Mouse (Mus musculus): ENCODE measurements around the gene Irak4.

Gene Irak4

DNA sequence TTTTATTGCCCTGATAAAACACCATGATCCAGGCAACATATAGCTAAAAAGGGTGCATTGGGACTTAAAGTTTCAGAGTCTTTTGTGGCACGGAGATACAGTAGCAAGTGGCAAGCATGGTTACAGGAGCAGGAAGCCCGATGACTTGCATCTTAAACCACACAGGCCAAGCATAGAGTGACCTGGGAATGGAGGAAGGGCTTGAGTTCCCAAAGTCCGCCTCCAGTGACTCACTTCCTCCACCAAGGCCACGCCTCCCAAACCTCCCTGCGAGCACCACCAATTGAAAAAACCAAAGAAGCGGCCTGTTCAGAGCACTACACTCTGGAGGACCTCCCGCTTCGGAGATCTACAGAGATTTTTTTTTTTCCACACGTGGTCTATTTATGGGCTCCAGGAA is 22.4 kb downstream of the Irak4 start:
- DNase-seq, result no peak

DNA sequence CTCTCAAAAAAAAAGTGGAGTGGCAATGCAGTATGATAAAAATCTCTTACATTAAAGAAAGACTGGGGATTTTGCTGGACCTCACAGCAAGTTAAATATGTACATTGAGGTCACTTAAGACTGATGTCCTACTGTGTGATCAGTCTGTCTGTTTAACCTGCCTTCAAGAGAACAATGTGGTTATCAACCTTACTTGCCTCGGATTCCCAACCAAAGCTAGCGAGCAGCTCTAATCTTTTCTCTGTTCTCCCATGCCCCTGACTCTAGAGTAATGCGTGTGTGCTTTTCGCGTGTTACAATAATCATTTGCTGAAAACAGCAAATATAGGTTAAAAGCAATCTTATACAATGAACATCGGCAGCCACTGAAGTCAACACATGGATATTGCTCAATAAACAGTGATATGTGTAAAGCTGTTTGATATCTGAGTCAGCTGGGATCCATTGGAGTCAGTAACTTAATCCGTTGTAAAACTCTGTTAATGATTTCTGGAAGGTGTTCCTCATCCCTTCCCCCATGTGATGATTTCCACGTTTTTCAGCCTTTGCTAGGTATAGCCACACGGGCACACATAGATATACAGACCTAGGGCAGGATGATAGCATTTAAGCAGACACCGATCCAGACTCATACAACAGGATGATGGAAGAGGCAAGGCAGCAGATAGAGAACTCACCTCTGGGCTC is 25.2 kb downstream of the Irak4 start:
- no peak for DNase-seq

DNA sequence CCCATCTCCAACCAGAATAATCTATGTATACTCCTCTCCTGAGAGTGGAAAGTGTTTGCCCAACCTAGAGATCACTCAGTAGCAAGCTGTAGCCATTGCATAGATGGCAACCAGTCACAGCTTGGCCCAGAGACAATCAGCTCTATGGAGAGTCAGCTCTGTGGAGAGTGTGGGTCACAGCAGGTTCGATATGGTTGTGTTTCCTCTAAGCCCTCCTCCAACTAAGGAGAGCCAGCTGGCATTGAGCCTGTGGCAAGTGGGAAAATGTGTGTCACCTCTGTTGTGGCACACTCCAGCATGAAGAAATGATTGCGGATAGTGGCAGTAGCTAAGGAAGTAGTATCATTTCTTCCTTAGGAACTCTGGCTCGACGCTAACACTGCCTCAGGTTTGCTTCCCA is 28.1 kb downstream of the Irak4 start:
- DNase-seq, result no peak

DNA sequence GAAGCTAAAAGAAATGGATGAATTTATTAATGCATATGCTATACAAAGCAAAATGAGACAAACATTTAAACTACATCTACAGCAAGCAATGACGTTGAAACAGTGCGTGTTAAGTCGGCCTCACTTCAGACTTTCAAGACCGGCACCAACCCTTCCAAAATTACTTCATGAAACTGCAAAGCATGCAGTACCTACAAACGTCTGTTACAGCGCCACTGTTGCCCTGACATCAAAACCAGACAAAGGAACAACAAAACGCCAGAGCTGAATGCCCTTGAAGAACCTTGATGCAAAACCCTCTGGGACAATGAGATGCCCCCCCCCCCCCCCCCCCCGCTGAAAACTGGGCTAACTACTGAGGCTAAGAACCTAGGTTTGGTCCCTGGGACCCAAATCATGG is 29.3 kb downstream of the Irak4 start:
- DNase-seq, result no peak

DNA sequence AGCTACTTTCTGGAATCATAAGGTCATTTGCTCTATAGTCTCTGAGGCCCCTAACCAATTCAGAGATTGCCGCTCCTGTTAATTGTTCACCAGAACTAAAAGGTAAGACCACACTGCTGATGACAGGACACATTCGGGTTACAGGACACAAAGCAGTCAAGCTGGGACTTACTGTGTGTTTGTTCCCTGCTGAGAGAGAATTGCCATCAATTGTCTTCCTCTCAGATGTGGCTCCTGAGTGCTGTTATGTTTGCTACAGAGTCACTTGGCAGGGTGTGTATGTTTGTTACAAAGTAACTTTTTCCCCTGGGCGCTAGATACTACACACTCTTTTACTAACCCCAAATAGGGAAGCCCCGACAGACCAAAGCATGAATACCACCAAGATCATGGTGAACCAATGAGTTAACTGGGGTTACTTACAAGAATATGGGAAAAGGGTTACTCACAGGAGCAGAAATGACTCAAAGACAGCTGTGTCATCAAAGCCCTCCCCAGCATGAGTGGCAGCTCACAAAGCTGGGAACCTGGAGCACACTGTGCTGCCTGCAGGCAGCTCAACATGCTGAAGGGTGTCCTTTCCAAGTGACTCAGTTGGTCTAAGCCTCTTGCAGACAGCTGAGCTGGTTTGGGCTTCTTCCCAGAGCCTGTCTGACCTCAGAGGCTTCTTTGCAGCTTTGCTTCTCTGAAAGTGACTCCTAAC is 31.3 kb downstream of the Irak4 start:
- DNase-seq, result no peak

DNA sequence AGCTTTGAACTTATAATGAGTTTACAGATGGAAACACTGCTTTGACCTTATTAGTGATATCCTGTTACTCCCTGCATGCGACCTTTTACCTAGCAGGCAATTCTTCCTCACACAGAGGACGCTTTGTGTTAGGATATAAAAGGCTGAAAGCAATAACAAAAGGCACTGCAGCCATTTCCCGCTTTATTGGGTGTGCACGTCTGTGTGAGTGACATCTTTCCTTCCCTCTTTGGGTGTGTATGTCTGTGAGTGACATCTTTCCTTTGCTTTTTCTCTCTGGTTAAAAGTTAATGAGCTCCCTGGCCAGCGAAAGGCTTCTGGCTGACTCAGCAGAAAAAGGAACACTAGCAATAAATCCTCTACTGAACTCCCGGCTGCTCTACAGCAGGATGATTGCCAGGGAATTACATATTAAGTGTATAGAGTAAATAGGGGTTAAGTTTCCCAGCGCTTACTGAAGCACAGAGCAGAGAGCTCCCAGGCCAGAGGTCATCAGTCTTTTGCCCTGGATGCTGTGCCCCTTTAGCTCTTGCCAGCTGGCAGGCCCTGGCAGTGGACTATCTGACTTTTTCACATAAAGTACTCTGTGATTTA is 38.7 kb downstream of the Irak4 start:
- no peak for DNase-seq

DNA sequence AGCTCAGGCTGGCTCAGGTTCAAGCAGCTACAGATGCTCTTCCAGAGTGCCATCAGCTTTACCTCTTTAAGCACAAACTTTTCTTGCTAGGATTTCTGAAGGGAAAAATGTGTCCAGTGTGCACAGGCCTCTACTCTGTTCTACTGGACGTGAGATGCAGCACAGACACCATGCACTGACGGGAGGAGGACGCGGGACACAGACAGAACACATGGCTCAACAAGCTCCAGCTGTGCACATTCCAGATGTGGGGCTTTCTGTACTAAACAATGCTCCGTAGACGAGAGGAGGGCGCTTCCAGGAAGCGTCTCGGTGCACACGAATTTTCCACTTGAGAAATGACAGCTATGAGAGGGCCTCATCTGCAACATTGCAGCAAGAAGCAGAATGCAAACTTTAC is 39.7 kb downstream of the Irak4 start:
- no peak for DNase-seq

DNA sequence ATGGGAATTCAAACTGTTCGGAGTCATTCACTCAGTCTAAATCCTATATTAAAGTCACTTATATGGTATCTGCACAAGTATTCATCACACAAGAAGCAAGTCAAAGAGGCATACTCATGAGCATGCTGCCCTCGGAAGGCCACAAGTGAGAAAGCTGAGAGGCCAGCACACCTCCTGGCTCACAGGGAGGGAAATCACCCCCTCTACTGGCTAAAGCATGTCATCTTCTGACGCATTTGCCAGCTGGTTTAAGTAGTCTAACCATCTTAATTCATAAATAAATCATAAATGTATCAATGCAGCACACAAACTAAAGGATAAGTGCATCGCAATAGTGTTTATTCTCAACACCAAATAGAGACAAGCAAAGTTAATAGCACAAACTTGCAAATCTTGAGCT is 41.3 kb downstream of the Irak4 start:
- DNase-seq, result no peak

DNA sequence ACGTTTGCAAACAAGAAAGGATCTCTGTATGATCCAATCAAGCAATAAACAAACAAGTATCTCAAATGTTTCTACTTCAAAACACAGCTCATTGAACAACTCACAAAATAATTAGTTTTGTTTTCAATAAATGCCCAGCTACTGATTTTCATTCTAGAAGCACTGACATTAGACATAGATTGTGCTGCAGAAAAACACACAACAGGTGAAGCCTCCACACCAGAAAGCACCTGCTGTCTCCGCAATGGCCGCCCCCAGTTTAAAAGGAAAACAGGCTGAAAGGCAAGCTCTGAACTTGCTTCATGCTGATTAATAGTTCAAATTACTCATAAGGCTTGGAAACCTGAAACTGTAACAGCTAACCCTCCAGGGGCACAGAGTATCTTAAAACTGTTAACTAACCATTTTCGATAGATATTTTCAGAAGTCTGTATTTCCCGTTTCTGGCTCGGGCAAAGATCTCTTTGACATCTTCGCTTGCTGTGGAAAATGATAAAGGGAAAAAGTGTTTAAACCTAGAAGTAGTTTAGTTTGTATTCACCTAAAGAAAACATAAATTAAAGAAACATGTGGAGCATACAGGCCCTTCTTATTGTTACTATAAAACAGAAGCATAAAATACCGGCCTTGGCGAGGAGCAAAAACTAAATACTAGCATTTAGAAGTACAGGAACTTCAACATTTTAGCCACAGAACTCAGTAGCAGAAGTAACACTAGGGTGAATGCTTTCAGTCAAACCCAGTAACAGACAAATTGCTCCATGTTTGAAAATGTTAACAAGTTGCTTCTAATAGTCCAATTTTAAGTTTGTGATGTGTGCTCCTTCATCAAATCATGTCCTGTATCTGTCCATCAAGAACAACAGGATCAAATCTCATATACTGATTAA is 44.6 kb downstream of the Irak4 start:
- DNase-seq, result no peak

DNA sequence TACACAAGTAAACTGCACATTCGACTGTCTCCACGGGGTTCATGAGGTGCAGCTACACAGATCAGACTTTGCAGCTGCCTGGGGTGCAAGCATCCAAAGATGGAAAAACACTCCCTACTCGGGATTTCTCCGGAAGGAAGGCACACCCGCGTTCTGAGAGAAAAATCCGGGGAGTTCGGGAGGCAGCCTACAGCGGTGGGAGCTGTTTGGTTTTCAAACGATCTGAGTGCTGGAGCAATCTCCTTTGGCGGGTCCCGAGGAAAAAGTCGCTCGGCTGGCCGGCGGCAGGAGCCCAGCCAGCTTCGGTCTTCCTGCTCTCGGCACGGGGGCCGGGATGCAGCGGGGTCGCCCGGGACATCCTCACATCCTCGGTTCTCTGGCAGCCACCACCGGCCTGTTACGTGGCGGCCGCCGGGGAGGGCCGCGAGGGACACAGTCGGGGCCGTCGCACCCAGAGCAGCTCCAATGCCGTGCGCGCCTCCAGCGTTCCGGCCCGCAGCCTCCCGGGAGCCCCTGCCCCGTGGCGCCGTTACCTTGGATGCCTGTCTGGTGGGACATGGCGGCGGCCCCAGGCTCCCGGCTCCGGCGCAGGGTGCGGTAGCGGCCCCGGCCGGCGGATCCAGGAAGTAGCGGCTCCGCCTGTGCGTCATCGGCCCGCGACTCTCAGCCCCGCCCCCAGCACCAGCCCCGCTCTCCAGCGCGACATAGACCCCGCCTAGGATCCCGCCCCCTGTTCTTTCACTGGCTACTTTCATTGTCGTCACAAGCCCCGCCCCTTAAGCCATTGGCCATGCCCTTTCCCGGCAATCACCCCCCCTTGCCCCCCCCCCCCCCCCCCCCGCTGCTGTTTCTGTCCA is 46.0 kb downstream of the Irak4 start, which contains the start of gene Twf1:
TSS of gene Twf1 (minus strand) at position 671 of the 857 bp plus-strand sequence.
- DNase-seq, result peak; percentile 99 to 100

DNA sequence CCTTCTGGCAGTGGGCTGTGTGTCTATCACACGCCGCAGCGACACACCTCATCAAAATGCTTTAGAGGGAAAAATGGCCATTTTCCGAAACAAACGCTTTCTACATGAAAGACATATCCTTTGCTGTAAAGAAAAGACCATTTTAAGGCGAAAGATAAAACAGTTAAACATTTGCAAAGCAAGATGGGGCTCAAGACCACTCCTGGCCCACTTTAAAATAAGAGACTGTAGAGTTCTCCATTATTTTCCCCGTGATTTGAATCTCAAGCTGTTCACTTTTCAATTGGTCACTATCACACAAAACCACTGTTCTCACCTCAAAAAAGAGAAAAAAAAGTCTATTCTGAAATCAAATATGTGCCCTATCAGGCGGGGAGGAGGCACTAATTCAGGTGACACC is 46.6 kb downstream of the Irak4 start:
- DNase-seq, result no peak

DNA sequence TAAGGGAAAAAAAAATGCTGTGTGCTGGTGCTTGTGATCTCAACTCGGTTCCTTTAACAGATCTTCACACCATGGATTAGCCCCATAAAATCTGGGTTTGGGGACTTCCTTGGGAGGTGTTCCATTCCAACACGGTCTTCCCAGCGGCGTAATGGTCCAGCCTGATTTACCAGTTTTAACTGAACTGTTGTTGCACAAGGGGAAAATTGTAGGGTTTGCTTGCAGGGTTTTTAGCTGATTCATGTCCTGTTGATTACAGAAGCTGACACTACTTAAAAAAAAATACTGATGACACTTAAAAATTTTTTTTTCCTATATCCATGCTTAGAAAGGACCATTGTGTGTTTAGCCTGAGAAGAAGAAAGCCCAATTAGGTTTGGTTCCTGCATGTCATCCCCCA is 47.9 kb downstream of the Irak4 start:
- DNase-seq, result no peak

DNA sequence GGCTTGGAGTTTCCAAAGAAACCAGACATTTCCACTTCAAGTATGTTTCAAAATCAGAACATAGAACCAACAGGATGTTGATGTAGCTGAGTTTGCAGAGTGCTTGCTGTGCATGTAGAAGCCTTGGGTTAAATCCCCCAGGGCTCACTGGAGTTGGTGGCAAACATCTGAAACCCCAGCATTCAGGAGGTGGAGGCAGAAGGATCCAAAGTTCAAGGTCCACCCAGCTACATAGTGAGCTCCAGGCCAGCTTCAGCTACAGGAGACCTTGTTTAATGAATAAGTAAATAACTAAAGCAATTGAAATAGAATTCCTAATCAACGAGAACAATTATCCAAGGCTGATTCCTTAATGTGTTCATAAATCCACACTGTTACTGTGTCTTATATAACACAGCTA is 50.1 kb downstream of the Irak4 start:
- no peak for DNase-seq

DNA sequence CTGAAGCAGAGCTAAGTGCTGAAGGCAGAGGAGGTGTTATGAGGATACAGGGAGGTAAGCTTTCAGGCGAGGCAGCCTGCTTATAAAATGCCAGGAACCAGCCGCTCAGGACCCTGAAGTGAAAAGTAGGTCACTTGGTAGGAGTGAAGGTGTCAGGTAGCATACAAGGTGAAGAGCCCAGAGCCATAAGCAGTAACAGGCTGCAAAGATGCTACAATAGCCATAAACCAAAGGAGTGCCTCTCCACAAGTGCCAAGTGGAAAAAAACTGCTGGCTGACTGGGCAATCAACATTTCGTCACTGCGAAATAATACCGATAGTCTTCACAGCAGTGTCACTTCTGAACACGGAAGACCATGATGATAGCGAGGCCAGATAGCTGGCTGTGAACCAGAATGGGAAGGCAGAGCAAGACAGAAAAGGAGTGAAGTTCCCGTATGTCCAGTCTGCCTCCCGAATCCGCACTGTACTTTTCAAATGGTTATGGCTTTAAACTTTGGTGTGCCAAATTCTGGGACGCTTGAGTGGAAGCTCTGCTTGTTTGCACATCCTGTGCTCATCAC is 56.8 kb downstream of the Irak4 start:
- DNase-seq, result no peak

DNA sequence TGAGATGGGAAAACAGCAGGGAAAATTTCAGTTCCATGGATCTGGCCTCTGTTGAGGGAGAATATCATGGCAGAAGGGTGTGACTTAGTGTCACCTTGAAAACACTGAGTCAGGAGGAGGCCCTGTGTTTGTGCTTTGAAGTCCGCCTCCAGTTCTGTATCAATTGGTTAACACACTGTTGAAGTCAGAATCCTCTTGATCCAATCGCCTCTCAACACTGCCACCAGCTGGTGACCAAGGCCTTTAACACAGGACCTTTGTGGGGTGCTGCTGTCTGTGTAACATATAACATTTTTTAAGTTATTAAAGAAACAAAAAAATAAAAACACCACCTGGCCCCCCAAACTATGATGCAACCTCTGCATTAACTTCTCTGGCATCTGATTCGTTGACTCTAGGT is 57.9 kb downstream of the Irak4 start:
- peak; percentile 40 to 50 for DNase-seq

DNA sequence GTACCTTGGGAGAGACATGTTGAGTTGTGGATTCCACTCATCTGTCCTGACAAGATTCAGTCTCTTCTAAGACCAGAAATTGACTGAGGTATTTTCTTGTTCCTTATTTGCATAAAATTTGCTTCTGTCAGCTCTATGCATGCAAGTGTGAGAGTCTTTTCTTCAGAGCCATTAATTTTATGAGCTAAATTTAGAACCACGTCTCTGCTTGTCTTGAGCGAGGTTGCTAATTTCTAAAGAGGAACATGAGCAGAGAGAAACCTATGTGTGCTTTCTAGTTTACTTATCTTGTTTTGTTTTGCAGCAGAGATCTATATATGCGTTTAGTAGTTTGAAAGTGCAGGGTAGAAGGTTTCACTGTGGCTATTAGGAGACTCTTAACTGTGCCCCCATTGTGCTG is 59.0 kb downstream of the Irak4 start:
- DNase-seq, result no peak

DNA sequence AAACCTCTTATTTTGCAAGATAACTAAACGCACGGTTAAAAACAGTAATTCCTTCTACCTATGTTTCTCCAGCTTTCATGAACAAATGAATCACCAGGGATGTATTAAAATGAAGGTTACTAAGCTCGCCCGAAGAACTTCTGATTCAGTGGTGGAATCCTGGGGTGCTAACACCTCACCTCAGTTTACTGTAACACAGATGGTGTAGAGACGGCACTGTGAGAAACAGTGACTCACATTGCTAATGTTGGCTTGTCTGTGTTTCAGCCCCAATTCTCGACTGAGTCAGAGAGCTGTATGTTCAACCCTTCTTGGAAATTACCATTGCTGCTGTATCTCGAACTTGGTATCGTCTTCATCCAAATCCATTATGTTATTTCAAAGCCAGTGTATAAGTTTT is 64.3 kb downstream of the Irak4 start:
- DNase-seq, result no peak

DNA sequence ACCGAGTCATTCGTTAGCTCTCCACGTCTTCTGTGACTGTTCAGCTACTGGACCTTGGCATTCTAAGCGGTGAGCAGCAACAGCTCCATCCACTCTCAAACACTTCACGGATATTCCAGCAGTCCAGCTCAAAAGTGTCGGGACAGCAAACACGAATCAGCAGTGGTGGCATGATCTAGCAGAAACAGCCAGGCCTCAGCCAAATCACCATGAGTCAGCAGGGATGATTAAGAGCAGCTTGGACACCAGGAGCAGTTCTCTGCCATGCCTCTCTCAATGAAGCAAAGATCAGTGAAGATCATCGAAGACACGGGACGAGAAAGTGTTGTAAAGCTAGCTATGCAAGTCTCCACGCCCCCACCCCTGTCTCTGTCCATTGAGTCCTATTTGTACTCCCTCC is 72.6 kb downstream of the Irak4 start:
- DNase-seq, result no peak

DNA sequence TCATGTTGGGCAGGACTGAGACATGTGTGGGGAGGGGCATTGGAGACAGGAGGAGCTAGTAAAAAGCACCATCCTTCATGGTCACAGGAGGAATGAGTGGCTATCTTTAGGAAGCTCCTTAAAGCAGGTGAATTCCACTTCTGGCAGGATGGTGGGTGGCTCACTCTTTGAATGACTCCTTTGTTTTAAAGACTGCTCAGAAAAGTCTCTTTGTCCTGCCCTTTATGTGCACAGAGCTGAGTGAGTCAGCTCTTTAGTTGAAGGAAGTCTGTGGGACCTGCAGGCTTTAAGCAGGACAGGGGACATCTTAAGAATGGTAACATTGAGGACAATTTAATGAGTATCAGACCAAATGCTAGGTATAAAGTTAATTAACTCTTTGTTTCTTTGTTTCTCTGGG is 77.5 kb downstream of the Irak4 start:
- no peak for DNase-seq

DNA sequence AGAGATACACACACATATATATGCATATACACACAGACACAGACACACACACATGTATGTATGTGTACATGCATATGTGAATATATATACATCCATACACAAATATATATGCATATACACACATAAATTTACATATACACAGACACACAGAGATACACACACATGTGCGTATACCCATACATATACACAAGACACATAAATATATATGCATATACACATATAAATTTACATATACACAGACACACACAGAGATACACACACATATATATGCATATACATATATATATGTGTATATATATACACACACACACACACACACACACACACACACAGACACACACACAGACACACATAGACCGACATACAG is 85.0 kb downstream of the Irak4 start:
- DNase-seq, result no peak

DNA sequence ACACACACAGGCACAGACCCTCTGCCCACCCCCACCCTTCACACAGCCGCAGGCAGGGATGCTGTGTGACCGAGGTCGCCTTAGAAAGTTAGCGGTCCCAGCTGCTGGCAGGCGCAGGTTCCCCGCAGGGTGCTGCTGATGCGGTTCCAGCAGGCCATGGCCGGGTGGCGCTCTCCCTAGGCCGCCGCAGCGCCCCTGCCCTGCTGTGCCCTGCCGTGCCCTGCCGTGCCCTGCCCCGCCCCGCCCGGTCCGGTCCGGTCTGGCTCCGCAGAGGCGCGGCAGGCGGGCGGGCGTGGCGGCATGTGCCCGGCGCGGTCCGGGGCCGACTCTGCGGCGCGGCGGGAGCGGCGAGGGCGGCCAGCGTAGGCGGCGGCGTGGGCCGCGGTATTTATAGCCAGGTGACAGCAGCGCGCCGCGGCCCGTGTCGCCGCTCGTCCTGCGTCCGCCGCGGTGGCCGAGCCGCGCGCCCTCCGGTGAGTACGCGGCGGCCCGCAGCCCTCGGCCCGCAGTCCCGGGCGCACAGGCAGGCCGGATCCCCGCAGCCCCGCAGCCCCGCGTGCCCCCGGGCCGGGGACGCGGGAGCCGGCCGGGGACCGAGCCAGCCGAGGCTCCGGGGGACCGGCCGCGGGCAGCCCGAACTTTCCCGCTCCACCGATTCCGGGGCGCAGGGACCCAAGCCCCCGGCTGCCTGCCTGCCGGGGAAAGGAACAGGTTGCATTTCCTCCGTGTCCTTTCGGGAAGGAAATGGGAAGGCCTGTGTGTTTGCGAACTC is 85.6 kb downstream of the Irak4 start, which contains the start of gene Tmem117:
TSS of gene Tmem117 (plus strand) at position 403 of the 772 bp plus-strand sequence.
- DNase-seq, result peak; percentile 2 to 4

Measured in B cell, adult 2 months (primary cell).